Mouse (Mus musculus) E14TG2a.4 (cell line): ENCODE data around the gene Sgcd.

Source experiments
- CTCF ChIP-seq: conservative IDR thresholded peaks from 2 replicates; pipeline ENCODE4 v1.5.1; 2014; ENCODE audit warnings: low read length
- POU5F1 ChIP-seq: IDR thresholded peaks from 2 replicates; pipeline ENCODE4 v1.6.1; 2014; ENCODE audit warnings: low read length, borderline replicate concordance

- TF ChIP-seq CTCF, result no peak
- TF ChIP-seq POU5F1, result no peak
Measured at GRCm38 (mm10) chr11:47113081-47113480, 875.7 kb downstream of the Sgcd start.
